Mouse (Mus musculus): ENCODE measurements around the gene Mrps18b.
A peak's percentile ranks its signal among the peaks of the same experiment; 100 is the strongest.
"Not testable (repeated sequence)": the region's sequence is repeated elsewhere in the genome, so short reads cannot be mapped to it uniquely, and the experiment has no call there.

Gene Mrps18b

DNA sequence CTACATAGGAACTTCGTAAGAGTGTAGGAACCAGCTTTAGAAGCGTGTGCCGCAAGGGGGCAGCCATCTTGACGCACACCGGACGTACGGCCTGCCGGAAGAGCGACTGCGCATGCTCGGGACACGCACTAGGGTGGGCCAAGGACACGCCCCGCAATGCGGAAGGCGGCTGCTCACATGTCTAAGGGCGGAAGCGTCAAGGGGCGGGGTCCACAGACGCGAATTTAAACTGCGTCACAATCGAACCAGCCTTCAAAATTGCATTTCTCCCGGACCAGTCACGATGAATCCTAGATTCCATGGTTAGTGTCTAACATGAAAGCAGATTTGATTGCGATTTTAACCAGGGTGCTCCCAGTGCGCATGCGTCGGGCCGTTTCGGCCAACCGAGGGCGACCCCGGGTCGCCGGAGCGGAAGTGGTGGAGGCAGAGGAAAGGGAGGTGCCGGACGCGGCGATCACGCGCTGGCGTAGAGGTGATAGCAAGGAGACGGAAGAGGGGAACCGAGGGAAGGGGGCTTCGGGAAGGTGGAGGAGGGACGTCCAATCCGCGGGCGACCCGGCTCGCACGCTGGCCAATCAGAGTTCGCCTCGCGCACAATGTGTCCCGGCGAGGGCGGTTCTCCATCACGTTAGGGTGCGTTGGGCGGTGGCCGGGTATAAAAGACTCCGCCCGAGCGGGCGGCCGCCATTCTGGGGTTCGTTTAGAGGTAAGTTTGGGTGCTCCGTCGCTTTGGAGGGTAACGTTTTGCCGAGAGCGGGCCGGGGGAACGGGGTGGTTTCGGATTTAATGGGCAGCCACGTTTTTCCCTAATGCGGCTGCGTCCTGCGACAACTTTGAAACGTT is at the start of gene Mrps18b, which contains the start of gene Ppp1r10:
Gene Mrps18b (minus strand): TSS at position 93 of the 846 bp plus-strand sequence.
Gene Ppp1r10 (plus strand): TSS at position 138 of the 846 bp plus-strand sequence.
- peak; percentile 96 for DNase-seq (ENCODE audit: low read depth, low spot score)

DNA sequence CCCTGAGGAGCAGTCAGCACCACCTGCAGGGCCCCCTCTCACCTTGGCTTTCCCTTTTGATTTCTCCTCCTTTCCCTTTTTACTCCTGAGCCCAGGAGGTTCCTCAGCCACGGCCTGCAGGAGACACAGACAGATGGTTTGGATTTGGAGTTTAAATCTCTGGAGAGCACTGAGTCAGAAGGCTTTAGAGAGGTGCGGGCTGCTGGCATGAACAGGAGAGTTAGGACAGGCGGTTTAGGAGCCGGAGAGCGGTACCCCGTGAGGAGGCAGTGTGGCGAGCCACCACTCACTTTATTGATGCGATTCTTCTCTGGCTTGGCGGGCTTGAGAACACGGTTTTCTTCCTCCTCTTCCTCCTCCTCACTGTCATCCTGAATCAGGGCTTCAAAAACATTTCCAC is 47.1 kb upstream of the Mrps18b start:
- no peak for DNase-seq (ENCODE audit: low read depth, low spot score)

DNA sequence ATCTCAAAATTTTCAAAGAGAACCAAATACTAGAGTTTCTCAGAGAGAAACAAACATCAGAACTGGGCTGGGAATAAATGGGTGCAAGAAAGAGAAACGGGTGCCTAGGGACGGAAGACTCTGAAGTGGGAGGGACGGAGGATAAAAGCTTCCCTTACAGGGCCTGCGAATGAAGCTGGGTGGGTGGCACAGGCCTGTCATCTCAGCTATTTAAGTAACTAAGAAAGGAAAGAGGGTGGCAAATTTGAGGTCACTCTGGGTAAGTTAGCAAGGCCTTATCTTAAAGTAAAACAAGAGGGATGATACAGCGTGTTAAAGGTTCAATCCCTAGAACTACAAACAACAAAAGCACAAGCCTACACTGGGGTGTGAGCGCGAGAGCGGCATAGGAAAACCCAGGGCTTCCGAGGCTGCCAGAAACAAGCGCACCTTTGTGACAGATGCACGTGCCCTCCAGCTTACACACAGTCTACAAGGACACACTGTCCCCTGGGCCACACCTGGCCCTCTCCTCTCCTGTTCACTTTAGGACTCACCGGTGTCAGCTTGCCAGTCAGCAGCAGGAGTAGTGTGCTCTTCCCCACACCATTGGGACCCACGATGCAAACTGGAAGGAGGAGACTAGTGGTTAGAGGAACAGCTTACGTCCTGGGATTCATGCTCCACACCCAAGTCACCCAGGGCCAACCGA is 42.5 kb upstream of the Mrps18b start:
- no peak for DNase-seq (ENCODE audit: low read depth, low spot score)

DNA sequence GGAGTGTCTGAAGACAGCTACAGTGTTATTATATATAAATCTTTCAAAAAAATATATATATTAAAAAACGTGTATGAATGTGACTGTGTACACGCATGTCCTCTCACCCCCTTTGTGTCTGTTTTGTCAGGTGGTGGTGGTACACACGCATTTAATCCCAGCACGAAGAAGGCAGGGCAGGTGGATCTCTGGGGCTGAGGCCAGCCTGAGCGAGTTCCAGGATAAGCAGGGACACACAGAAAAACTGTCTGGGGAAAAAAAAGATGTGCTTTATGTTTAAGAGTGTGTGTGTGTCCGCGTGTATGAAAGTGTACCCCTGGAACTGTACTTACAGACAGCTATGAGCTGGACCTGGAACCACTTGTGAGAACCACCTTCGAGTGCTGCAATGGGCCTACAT is 38.5 kb upstream of the Mrps18b start:
- no peak for DNase-seq (ENCODE audit: low read depth, low spot score)

DNA sequence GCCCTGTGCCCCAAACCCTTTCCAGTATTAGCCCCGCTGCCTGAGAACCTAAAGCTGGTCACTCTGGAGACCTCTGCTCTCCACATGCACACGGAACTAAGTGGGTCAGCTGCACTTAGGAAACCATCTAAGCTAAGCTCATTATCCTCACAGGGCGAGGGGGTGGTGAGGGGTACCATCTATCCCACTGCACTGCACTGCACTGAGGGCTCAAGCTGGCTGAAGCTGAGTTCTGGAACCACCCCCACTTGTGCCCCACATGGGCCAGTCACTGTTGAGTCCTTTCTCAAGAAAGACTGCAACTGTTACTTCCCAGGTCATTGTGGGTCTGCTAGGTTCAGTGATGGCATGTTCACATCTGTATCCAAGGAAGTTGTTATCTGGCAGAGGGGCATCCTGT is 36.4 kb upstream of the Mrps18b start:
- not testable (repeated sequence) for DNase-seq (ENCODE audit: low read depth, low spot score)

DNA sequence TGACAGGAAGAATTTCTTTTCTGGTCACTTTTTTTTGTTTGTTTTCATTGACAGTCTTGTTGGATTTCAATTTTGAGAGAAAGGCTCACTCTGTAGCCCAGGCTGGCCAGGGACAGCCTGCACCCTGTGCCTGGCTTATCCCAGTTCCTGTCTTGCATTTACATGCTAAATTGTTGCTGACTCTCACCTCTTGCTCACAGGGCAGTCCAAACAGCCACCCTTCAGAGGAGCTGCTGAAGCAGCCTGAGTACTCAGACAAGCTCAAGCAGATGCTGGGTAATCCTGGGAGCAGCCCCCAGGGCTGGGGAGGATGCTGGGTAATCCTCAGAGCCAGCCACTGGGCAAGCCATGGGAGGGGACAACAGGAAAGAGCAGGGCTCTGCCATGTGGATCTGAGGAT is 34.8 kb upstream of the Mrps18b start:
- DNase-seq (ENCODE audit: low read depth, low spot score): not testable (repeated sequence)

DNA sequence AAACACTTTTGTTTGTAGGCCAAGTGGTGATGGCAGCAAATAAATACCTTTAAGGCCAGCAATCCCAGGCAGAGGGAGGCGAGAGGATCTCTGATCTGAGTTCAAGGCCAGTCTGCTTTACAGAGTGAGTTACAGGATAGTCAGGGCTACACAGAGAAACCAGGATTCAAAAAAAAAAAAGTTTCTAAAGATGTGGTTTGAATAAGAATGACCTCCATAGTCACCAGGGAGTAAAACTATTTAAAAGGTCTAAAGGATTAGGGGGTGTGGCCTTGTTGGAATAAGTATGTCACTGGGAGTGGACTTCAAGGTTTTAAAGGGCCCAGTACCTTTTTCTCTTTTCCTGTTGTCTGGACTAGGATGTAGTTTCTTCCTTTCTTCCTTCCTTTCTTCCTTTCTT is 23.8 kb upstream of the Mrps18b start:
- no peak for DNase-seq (ENCODE audit: low read depth, low spot score)

DNA sequence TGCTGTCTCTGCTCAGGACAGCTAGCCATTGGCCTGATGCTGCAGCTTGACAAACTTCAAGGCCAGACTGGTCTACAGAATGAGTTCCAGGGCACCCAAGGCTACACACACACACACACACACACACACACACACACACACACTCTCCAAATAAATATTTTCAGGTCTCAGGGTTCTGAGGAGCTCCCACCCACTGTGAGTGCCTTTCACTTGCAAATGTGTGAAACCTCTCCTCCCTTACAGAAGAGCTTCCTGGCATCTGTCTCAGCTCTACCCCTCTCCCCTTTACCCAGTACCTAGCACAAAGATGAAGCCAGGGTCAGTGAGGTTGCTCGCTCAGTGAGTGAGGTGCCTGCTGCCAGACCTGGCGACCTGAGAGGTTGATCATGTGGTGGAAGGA is 22.9 kb upstream of the Mrps18b start:
- no peak for DNase-seq (ENCODE audit: low read depth, low spot score)

DNA sequence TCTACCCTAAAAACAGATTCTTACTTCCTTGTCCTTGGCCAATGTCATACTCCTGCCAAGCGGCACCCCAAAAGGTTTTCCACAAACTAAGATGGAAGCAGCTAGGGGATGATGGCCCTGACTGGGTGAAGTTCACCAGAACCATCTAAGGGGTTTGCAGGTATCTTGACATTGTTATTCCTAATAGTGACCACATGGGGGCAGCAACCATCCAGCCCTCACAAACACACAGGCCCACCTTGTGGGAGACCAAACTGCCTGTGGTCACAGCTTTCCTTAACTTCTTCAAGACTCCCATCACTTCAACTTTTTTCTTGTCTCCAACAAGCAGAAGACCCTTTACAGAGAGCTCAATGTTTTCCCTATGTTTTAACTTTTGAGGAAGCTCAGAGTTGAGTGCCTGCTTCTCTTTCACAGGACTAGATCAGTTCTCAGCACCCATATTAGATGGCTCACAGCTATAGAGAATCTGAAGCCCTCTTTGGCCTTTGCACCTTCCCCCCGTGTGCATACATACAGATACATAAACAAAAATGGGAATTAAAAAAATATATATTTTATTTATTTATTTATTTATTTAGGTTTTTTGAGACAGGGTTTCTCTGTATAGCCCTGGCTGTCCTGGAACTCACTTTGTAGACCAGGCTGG is 21.6 kb upstream of the Mrps18b start:
- peak; percentile 52 for DNase-seq (ENCODE audit: low read depth, low spot score)

DNA sequence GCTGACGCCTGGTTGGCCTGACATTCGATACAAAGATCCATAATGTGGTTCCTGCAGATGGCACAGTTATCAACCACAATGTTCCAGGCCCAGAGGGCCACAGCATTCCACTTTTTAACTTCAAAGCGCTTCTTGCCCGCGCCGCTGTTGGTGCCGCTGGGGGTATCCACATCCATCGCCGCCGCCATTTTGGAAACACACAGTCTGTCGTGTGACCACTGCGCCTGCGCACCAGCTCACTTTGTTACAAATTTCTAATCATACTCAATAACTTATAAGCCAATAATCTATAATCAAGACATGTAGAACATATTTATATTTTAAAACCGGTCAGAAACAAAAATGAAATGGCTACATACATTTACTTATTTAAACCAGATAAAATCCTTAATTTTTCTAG is 19.6 kb upstream of the Mrps18b start:
- not testable (repeated sequence) for DNase-seq (ENCODE audit: low read depth, low spot score)

DNA sequence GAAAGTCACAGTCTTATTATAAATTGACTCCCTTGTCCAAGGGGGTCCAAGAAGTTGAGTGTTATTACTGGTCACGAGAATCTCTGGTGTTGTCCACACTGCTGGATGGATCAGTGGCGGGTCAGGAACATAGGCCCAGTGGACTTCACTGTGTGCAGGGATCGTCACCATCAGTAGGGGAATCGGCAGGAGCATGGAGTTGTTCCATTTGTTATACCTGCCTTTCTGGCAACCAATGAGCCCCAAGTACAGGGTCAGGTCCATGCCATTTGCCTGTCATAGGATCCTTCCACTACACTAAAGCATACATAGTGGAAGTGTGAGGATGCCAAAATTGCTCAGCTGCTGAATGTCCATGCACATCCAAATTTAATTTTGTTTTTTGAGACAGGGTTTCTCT is 16.4 kb upstream of the Mrps18b start:
- DNase-seq (ENCODE audit: low read depth, low spot score): no peak

DNA sequence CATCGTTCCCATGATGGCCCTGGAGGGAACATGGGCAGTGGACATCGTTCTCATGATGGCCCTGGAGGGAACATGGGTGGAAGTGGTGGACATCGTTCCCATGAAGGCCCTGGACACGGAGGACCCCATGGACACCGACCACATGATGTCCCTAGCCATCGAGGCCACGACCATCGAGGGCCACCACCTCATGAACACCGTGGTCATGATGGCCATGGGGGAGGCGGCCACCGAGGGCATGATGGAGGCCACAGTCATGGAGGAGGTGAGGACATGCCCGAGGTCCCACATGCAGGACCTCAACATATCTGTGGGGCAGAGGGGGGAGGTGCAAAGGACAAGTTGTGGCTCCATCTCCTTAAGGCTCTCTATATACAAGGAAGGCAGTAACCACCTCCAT is 14.4 kb upstream of the Mrps18b start:
- DNase-seq (ENCODE audit: low read depth, low spot score): no peak

DNA sequence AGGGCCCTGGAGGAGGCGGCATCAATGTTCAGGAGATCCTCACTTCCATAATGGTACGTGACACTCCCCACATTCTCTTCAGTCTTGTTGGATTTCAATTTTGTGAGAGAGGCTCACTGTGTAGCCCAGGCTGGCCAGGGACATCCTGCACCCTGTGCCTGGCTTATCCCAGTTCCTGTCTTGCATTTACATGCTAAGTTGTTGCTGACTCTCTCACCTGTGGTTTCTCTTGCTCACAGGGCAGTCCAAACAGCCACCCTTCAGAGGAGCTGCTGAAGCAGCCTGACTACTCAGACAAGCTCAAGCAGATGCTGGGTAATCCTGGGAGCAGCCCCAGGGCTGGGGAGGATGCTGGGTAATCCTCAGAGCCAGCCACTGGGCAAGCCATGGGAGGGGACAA is 13.3 kb upstream of the Mrps18b start:
- no peak for DNase-seq (ENCODE audit: low read depth, low spot score)

DNA sequence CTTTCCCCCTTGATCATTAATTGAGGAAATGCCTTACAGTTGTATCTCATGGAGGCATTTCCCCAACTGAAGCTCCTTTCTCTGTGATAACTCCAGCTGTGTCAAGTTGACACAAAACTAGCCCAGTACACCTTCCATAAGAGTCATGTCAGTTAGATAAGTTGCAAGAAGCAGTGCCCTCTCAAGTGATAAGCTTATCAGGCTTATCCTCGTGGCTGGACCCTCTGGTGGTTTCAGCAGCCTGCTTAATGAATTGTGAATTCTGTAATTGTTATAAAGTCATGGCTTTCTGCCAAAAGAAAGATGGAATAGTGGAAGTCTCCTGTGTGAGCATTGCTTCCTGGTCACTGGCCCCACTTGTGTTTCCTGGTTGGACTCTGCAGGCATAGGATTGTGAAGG is 11.3 kb upstream of the Mrps18b start:
- DNase-seq (ENCODE audit: low read depth, low spot score): no peak

DNA sequence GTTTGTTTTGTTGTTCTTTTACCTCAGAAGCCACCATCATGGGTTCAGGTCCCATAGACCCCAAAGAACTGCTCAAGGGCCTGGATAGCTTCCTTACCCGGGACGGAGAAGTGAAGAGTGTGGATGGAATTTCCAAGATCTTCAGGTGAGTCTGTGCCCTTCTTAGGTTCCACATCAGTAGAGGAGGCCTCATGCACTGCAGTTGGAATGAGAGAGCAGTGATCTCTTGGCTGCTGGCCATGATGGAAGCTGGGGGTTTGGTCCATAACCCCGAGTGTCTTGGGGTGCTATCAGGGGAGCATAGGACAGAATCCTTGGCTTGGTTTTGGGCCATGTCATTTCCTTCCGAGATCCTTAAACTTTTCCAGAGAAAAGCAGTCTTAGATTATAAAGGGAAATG is 7.1 kb upstream of the Mrps18b start:
- no peak for DNase-seq (ENCODE audit: low read depth, low spot score)

DNA sequence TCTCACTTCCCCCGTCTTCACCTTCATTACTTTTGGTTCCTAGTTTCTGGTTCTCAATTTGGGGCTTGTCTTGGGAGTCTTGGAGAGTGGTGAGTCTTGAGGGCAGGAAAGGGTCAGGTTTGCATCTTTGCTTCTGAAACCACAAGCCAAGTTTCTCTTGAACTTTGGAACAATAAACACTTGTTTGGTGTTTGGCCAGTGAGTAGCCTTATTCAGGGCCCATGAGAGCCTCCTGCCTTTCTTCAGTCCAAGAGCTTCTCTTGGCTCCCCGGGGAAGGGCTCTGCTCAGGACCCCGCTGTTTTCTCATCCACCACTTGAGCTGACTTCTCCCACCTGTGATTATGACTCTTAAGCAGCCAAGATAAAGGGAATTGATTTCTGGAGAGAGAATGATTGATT is 6.4 kb upstream of the Mrps18b start:
- no peak for DNase-seq (ENCODE audit: low read depth, low spot score)

DNA sequence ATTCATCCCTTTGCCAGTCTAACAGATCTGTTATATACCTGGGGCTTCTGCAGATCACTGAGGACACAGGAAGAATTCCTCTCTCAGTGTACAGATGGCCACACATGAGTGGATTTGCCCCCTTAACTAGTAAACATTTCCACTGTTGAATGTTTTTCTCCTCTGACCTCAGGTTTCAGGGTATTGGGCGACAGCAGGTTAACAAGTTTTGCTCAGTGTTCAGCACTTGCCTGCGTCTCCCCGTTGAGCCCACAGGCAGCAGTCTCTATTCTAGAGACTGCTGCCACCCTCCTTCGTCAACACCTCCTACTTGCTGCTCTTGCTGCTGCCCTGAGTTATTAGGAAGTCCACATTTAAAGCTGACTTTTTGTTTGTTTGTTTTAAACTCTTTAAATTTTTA is 5.5 kb upstream of the Mrps18b start:
- DNase-seq (ENCODE audit: low read depth, low spot score): no peak

DNA sequence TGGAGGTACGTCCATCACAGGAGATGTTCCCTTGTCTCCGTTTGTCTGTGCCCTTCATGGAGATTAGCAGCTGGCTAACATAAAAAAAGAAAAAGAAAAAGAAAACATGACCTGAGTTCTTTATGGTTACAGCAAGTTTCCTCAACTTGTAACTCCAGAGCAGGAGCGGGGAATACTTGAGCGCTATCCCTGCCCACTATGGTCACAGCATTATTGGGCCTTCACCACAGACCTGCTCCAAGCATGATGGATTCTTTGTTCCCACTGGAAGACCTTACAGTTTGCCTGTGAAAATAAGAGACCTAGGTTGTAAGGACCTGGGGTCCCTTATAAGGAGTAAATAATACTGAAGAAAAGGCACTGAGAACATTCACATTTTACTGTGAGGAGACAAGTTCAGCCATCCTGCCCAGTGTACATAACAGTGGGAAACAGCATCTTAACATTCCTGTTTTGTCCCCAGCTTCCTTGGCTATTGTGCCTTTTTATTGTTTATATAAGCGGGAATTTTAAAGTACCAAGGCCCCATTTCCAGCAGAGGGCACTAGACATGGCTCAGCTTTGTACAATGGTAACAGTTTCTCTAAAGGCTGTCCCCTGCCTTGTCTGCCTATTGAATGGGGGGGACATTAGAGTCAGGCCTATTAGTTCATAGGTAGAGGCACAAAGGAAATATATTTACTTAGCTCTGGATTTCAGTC is 4.8 kb upstream of the Mrps18b start:
- DNase-seq (ENCODE audit: low read depth, low spot score): no peak

DNA sequence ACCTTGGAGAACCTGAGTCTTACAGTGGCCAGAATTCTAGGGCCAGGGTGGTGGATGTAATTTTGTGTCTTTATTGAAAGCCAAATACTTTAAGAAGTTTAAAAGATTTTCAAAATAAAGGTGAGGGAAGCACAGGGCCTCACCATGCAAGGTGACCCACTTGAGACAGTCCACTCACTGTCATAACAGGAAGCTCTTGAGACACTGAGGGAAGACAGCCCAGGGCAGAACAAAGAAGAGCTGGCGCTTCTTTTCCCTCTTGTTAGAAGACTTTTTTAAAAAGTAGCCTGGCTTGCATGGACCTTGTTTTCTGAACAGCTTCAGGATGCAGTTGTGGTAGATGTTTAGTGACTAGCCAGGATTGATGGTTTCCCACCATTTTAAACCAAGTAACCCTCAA is 4.2 kb upstream of the Mrps18b start:
- DNase-seq (ENCODE audit: low read depth, low spot score): no peak

DNA sequence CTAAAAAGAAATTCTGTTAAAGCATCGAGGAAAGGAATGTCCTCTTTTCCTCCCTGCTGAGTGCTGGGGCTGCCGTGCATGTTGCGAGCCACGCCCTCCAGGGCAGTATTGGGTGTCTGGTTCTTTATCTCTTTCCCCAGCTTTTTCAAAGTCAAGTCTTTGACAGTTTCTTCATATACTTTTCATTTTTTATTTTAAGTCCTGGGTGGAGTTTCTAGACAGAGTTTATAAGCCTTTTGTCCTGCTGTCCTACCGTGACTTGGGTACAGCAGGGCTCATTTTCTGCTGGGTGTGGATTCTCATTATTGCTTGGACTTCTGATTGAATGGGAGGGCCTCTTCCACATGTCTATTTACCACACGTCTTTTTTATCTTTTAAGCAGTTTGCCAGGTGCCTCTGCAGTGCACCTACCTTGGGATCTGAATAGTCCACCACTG is 3.7 kb upstream of the Mrps18b start:
- DNase-seq (ENCODE audit: low read depth, low spot score): peak; percentile 69

DNA sequence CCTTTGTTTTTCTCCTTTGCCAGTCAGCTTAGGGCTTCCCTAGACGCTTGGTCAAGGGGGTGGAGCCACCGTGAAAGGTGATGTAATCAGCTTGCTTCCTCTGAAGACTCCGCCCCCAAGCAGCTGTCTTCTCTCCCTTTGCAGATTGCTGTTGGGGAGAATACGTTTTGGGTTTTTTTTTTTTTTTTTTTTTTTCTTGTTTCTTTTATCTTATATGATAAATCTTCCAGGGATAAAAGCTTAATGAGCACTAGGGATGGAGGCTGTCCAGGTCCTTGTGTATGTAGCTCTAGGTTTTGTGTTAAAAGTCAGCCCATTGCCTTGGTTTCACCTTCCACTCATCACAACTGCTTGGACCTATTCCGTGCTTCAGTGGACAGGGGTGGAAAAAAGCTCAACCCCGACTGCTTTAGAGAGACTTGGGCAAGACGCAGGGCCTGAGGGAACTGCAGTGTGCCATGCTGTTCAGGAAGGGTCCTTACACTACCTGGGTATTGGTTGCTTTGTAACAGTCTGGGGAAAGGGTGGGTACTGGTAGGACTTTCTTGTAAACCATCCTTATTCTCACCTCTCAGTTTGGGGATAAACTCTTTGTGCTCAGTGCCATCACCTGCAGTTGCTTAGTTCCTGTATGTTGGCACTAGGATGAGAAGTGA is 3.0 kb upstream of the Mrps18b start:
- DNase-seq (ENCODE audit: low read depth, low spot score): peak; percentile 98

All from c-Kit-negative CD71-positive TER-119-positive erythroid progenitor cells, embryonic 14.5 days (primary cell).